Mouse (Mus musculus): Measurements from ENCODE around the gene Dynll1.

The Dynll1 gene

GRCm38 (mm10) chr5:115300792-115301614 lies at the start of gene Dynll1:
TSS of gene Dynll1 (minus strand) at chr5:115300999.
- DNase-seq (ENCODE audit: low spot score in 2 of 2): peak; percentile 99 to 100

- no peak for DNase-seq (ENCODE audit: low spot score in 2 of 2)
Measured at GRCm38 (mm10) chr5:115349225-115349555, 48.4 kb upstream of the Dynll1 start.

GRCm38 (mm10) chr5:115348546-115349224 lies 47.9 kb upstream of the Dynll1 start, which contains the start of gene Cox6a1:
TSS of gene Cox6a1 (minus strand) at chr5:115348981.
- peak; percentile 99 to 100 for DNase-seq (ENCODE audit: low spot score in 2 of 2)

GRCm38 (mm10) chr5:115347564-115347963 lies 46.8 kb upstream of the Dynll1 start:
- DNase-seq (ENCODE audit: low spot score in 2 of 2): peak; percentile 86 to 95

GRCm38 (mm10) chr5:115341314-115342165 lies 40.7 kb upstream of the Dynll1 start:
- no peak for DNase-seq (ENCODE audit: low spot score in 2 of 2)

- DNase-seq (ENCODE audit: low spot score in 2 of 2): peak; percentile 86 to 95
Measured at GRCm38 (mm10) chr5:115340577-115341313, 39.9 kb upstream of the Dynll1 start, which contains the start of the genes Gatc and Triap1. TSS of gene Gatc (minus strand) at chr5:115341178. TSS of gene Triap1 (plus strand) at chr5:115341225.

- DNase-seq (ENCODE audit: low spot score in 2 of 2): no peak
Measured at GRCm38 (mm10) chr5:115340007-115340406, 39.2 kb upstream of the Dynll1 start.

- no peak for DNase-seq (ENCODE audit: low spot score in 2 of 2)
Measured at GRCm38 (mm10) chr5:115333626-115334025, 32.8 kb upstream of the Dynll1 start.

- DNase-seq (ENCODE audit: low spot score in 2 of 2): no peak
Measured at GRCm38 (mm10) chr5:115330955-115331354, 30.2 kb upstream of the Dynll1 start.

- peak; percentile 50 to 80 for DNase-seq (ENCODE audit: low spot score in 2 of 2)
Measured at GRCm38 (mm10) chr5:115327610-115328548, 27.1 kb upstream of the Dynll1 start.

- peak; percentile 96 to 99 for DNase-seq (ENCODE audit: low spot score in 2 of 2)
Measured at GRCm38 (mm10) chr5:115326875-115327609, 26.2 kb upstream of the Dynll1 start, which contains the start of gene Srsf9. TSS of gene Srsf9 (plus strand) at chr5:115327177.

GRCm38 (mm10) chr5:115326256-115326831 lies 25.5 kb upstream of the Dynll1 start:
- peak; percentile 52 to 70 for DNase-seq (ENCODE audit: low spot score in 2 of 2)

- DNase-seq (ENCODE audit: low spot score in 2 of 2): peak; percentile 39 to 73
Measured at GRCm38 (mm10) chr5:115319004-115319940, 18.5 kb upstream of the Dynll1 start.

- no peak for DNase-seq (ENCODE audit: low spot score in 2 of 2)
Measured at GRCm38 (mm10) chr5:115317645-115318328, 17.0 kb upstream of the Dynll1 start.

GRCm38 (mm10) chr5:115316968-115317644 lies 16.3 kb upstream of the Dynll1 start:
- DNase-seq (ENCODE audit: low spot score in 2 of 2): no peak

- no peak for DNase-seq (ENCODE audit: low spot score in 2 of 2)
Measured at GRCm38 (mm10) chr5:115313668-115313943, 12.8 kb upstream of the Dynll1 start.
